ENCODE assay signal across 8 mouse cellular contexts in the genomic region with DNA sequence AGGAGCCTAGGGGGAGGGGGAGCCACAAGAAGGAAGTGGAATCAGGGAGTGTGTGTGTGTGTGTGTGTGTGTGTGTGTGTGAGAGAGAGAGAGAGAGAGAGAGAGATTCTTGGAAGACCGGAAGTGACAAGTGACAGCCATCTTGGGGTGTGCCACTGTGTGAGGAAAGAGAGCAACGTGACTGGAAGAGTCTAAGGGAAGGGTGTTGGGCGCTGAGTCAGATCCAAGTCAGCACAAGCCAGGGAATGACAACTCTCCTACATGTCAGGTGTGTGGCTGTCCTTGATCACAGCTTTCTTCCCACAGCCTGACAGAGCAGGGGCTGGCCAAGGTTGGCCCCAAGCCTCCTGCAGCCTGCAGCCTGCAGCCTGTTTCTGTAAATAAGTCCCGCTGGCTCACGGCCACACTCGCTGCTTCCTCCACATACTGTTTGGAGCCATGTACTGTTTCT. TPM values are rescaled to one million over a fixed set of nuclear protein-coding genes. Genes with fewer than 3 reads are reported as not detected.
DNase-seq lines count a peak whose midpoint lies in the region; ATAC-seq lines count a peak whose summit lies in the region.

No protein-coding gene starts in this region.

- H3K27ac ChIP-seq in heart, embryonic 10.5 days: peak overlapping the region; percentile 36; the same call in 1 of the 2 replicates
- H3K27ac ChIP-seq in liver, embryonic 13.5 days: peak overlapping the region; percentile 52

- peaks cover 69% of the 10 kb centered on the region for H3K4me1 ChIP-seq in heart, embryonic 10.5 days
- peaks cover 67% of the 10 kb centered on the region for H3K4me1 ChIP-seq in liver, embryonic 13.5 days (replicated peaks)

- H3K9me3 ChIP-seq in heart, embryonic 10.5 days: no peaks in the 10 kb centered on the region
- H3K9me3 ChIP-seq in liver, embryonic 13.5 days (replicated peaks): peaks cover 13% of the 10 kb centered on the region; the same call in 1 of the 2 replicates

- no peak overlapping the region for H3K9ac ChIP-seq in liver, embryonic 13.5 days

- WGBS in heart, embryonic 10.5 days: 50% methylated on average over 6 of the region's 6 CpGs
- WGBS in liver, embryonic 13.5 days (ENCODE audit: insufficient replicate concordance): 51% methylated on average over 6 of the region's 6 CpGs

- no peaks in the 10 kb centered on the region for H3K27me3 ChIP-seq in heart, embryonic 10.5 days (ENCODE audit: insufficient read depth, poor library complexity, severe bottlenecking)
- no peaks in the 10 kb centered on the region for H3K27me3 ChIP-seq in liver, embryonic 13.5 days

- no peak for ATAC-seq in liver, embryonic 13.5 days (ENCODE audit: low read depth)

- DNase-seq in cerebellum, postnatal 14 days: peak; percentile 75 to 85
- no peak for DNase-seq in cerebellum, adult 9-11 months
- peak; percentile 52 for DNase-seq in 3134 (ENCODE audit: extremely low read depth, insufficient read length, low spot score)
- DNase-seq in heart, embryonic 10.5 days (ENCODE audit: low spot score): no peak
- no peak for DNase-seq in liver, embryonic 13.5 days
- DNase-seq in retina, postnatal 1 day: no peak
- no peak for DNase-seq in embryo, embryonic 9.5 days (ENCODE audit: extremely low spot score)
- DNase-seq in layer of hippocampus, adult 11-12 months (ENCODE audit: low spot score): no peak

- no peak overlapping the region for H3K4me2 ChIP-seq in liver, embryonic 13.5 days

- H3K4me3 ChIP-seq in heart, embryonic 10.5 days: no peak overlapping the region
- no peak overlapping the region for H3K4me3 ChIP-seq in liver, embryonic 13.5 days (replicated peaks)

- H3K36me3 ChIP-seq in heart, embryonic 10.5 days: peaks cover 15% of the 10 kb centered on the region
- H3K36me3 ChIP-seq in liver, embryonic 13.5 days: peaks cover 55% of the 10 kb centered on the region

RNA-seq across cellular contexts. Expression of a gene that starts 13.1 kb away (rescaled TPM):
- 30.1 and 30.2 TPM in 2 replicates for polyA plus RNA-seq in heart, embryonic 10.5 days (2016; fragmentation: Nextera tagmentation; extraction: Ambion mirVana)
- polyA plus RNA-seq in liver, embryonic 13.5 days (2015; fragmentation: Nextera tagmentation; extraction: Ambion mirVana): 8.8 and 10.7 TPM in 2 replicates

RNA-seq across cellular contexts. Expression of a gene that starts 19.0 kb away (rescaled TPM):
- polyA plus RNA-seq in heart, embryonic 10.5 days (2016; fragmentation: Nextera tagmentation; extraction: Ambion mirVana): 4.1 and 4.8 TPM in 2 replicates
- polyA plus RNA-seq in liver, embryonic 13.5 days (2015; fragmentation: Nextera tagmentation; extraction: Ambion mirVana): 6.1 and 6.9 TPM in 2 replicates

RNA-seq across cellular contexts. Expression of a gene that starts 25.2 kb away (rescaled TPM):
- 34.2 and 35.8 TPM in 2 replicates for polyA plus RNA-seq in heart, embryonic 10.5 days (2016; fragmentation: Nextera tagmentation; extraction: Ambion mirVana)
- 21.8 and 25.1 TPM in 2 replicates for polyA plus RNA-seq in liver, embryonic 13.5 days (2015; fragmentation: Nextera tagmentation; extraction: Ambion mirVana)

RNA-seq across cellular contexts. Expression of a gene that starts 30.9 kb away (rescaled TPM):
- polyA plus RNA-seq in heart, embryonic 10.5 days (2016; fragmentation: Nextera tagmentation; extraction: Ambion mirVana): 1.1 and 1.9 TPM in 2 replicates
- 1.0 and 1.1 TPM in 2 replicates for polyA plus RNA-seq in liver, embryonic 13.5 days (2015; fragmentation: Nextera tagmentation; extraction: Ambion mirVana)

RNA-seq across cellular contexts. Expression of a gene that starts 46.9 kb away (rescaled TPM):
- polyA plus RNA-seq in heart, embryonic 10.5 days (2016; fragmentation: Nextera tagmentation; extraction: Ambion mirVana): 50.6 and 74.8 TPM in 2 replicates
- 62.3 and 68.8 TPM in 2 replicates for polyA plus RNA-seq in liver, embryonic 13.5 days (2015; fragmentation: Nextera tagmentation; extraction: Ambion mirVana)

Comparison
In these comparisons a context has a peak if more than half of its experiments do, and no peak if none do; other contexts are left out.
1. DNase-seq: peak in cerebellum, postnatal 14 days (2 of 2) and 3134 (single experiment); none in cerebellum, adult 9-11 months (single experiment), heart, embryonic 10.5 days (single experiment), liver, embryonic 13.5 days (single experiment), retina, postnatal 1 day (single experiment), embryo, embryonic 9.5 days (single experiment) and layer of hippocampus, adult 11-12 months (single experiment).